Mouse (Mus musculus): ENCODE measurements around the gene Rhobtb1. TPM values are rescaled to one million over a fixed set of nuclear protein-coding genes. Genes with fewer than 3 reads are reported as not detected.

Gene Rhobtb1
- polyA plus RNA-seq, 1 experiment = 8.9 TPM

- Histone ChIP-seq H3K4me3 (ENCODE audit: insufficient read depth, low read length) (no peak overlapping the region), H3K4me1 (ENCODE audit: control insufficient read depth, insufficient read depth, low read length) (peaks cover 2% of the 10 kb centered on the region; the same call in 1 of the 2 replicates), H3K27ac (ENCODE audit: insufficient read depth, low read length) (no peak overlapping the region)
- TF ChIP-seq CTCF (IDR thresholded peaks at IDR 0.05; ENCODE audit: borderline replicate concordance, insufficient read depth, low read length) = no peak
- no peak for TF ChIP-seq POLR2A (IDR thresholded peaks at IDR 0.05; ENCODE audit: low read depth, low read length)
These were observed 97.3 kb downstream of the Rhobtb1 start for GRCm38 (mm10) chr10:69248261-69249160.

GRCm38 (mm10) chr10:69251254-69251653 is 100.0 kb downstream of the Rhobtb1 start:
- Histone ChIP-seq H3K4me1 (ENCODE audit: control insufficient read depth, insufficient read depth, low read length) (peaks cover 2% of the 10 kb centered on the region; the same call in 1 of the 2 replicates), H3K4me3 (ENCODE audit: insufficient read depth, low read length) (no peak overlapping the region)
- TF ChIP-seq POLR2A (IDR thresholded peaks at IDR 0.05; ENCODE audit: low read depth, low read length) (no peak), CTCF (IDR thresholded peaks at IDR 0.05; ENCODE audit: borderline replicate concordance, insufficient read depth, low read length) (no peak)

GRCm38 (mm10) chr10:69252112-69253074 is 101.2 kb downstream of the Rhobtb1 start:
- H3K4me3 ChIP-seq (ENCODE audit: insufficient read depth, low read length) = no peak overlapping the region
- H3K4me1 ChIP-seq (ENCODE audit: control insufficient read depth, insufficient read depth, low read length) = peaks cover 2% of the 10 kb centered on the region; the same call in 1 of the 2 replicates
- no peak for TF ChIP-seq CTCF (IDR thresholded peaks at IDR 0.05; ENCODE audit: borderline replicate concordance, insufficient read depth, low read length)
- no peak for TF ChIP-seq POLR2A (IDR thresholded peaks at IDR 0.05; ENCODE audit: low read depth, low read length)
- H3K27ac ChIP-seq (ENCODE audit: insufficient read depth, low read length) = no peak overlapping the region

More at GRCm38 (mm10) chr10:69251254-69251653, 100.0 kb downstream of the Rhobtb1 start:
- H3K27ac ChIP-seq (ENCODE audit: insufficient read depth, low read length) = no peak overlapping the region

GRCm38 (mm10) chr10:69253075-69253685 is 101.9 kb downstream of the Rhobtb1 start:
- H3K27ac ChIP-seq (ENCODE audit: insufficient read depth, low read length) = no peak overlapping the region
- no peak overlapping the region for H3K4me3 ChIP-seq (ENCODE audit: insufficient read depth, low read length)
- TF ChIP-seq POLR2A (IDR thresholded peaks at IDR 0.05; ENCODE audit: low read depth, low read length) (no peak), CTCF (IDR thresholded peaks at IDR 0.05; ENCODE audit: borderline replicate concordance, insufficient read depth, low read length) (no peak)
- peaks cover 2% of the 10 kb centered on the region; the same call in 1 of the 2 replicates for H3K4me1 ChIP-seq (ENCODE audit: control insufficient read depth, insufficient read depth, low read length)

GRCm38 (mm10) chr10:69253686-69254080 is 102.4 kb downstream of the Rhobtb1 start:
- TF ChIP-seq POLR2A (IDR thresholded peaks at IDR 0.05; ENCODE audit: low read depth, low read length) (no peak), CTCF (IDR thresholded peaks at IDR 0.05; ENCODE audit: borderline replicate concordance, insufficient read depth, low read length) (no peak)

GRCm38 (mm10) chr10:69254390-69254847 is 103.2 kb downstream of the Rhobtb1 start:
- no peak for TF ChIP-seq POLR2A (IDR thresholded peaks at IDR 0.05; ENCODE audit: low read depth, low read length)
- Histone ChIP-seq H3K4me3 (ENCODE audit: insufficient read depth, low read length) (no peak overlapping the region), H3K27ac (ENCODE audit: insufficient read depth, low read length) (no peak overlapping the region), H3K4me1 (ENCODE audit: control insufficient read depth, insufficient read depth, low read length) (peaks cover 2% of the 10 kb centered on the region; the same call in 1 of the 2 replicates)

More at GRCm38 (mm10) chr10:69253686-69254080, 102.4 kb downstream of the Rhobtb1 start:
- Histone ChIP-seq H3K27ac (ENCODE audit: insufficient read depth, low read length) (no peak overlapping the region), H3K4me1 (ENCODE audit: control insufficient read depth, insufficient read depth, low read length) (peaks cover 2% of the 10 kb centered on the region; the same call in 1 of the 2 replicates), H3K4me3 (ENCODE audit: insufficient read depth, low read length) (no peak overlapping the region)

GRCm38 (mm10) chr10:69255594-69255993 is 104.4 kb downstream of the Rhobtb1 start:
- H3K4me3 ChIP-seq (ENCODE audit: insufficient read depth, low read length) = no peak overlapping the region
- TF ChIP-seq CTCF (IDR thresholded peaks at IDR 0.05; ENCODE audit: borderline replicate concordance, insufficient read depth, low read length) (no peak), POLR2A (IDR thresholded peaks at IDR 0.05; ENCODE audit: low read depth, low read length) (no peak)
- H3K4me1 ChIP-seq (ENCODE audit: control insufficient read depth, insufficient read depth, low read length) = peaks cover 2% of the 10 kb centered on the region; the same call in 1 of the 2 replicates
- H3K27ac ChIP-seq (ENCODE audit: insufficient read depth, low read length) = no peak overlapping the region

- H3K4me1 ChIP-seq (ENCODE audit: control insufficient read depth, insufficient read depth, low read length) = peaks cover 2% of the 10 kb centered on the region; the same call in 1 of the 2 replicates
- no peak overlapping the region for H3K27ac ChIP-seq (ENCODE audit: insufficient read depth, low read length)
- TF ChIP-seq CTCF (IDR thresholded peaks at IDR 0.05; ENCODE audit: borderline replicate concordance, insufficient read depth, low read length) (no peak), POLR2A (IDR thresholded peaks at IDR 0.05; ENCODE audit: low read depth, low read length) (no peak)
- H3K4me3 ChIP-seq (ENCODE audit: insufficient read depth, low read length) = no peak overlapping the region
These were observed 106.4 kb downstream of the Rhobtb1 start for GRCm38 (mm10) chr10:69257592-69258133.

GRCm38 (mm10) chr10:69258588-69258987 is 107.4 kb downstream of the Rhobtb1 start:
- no peak overlapping the region for H3K27ac ChIP-seq (ENCODE audit: insufficient read depth, low read length)
- no peak overlapping the region for H3K4me3 ChIP-seq (ENCODE audit: insufficient read depth, low read length)
- H3K4me1 ChIP-seq (ENCODE audit: control insufficient read depth, insufficient read depth, low read length) = no peaks in the 10 kb centered on the region
- TF ChIP-seq POLR2A (IDR thresholded peaks at IDR 0.05; ENCODE audit: low read depth, low read length) (no peak), CTCF (IDR thresholded peaks at IDR 0.05; ENCODE audit: borderline replicate concordance, insufficient read depth, low read length) (no peak)
